Mouse (Mus musculus): Measurements from ENCODE around the gene Tsga10ip. TPM values are rescaled to one million over a fixed set of nuclear protein-coding genes. Genes with fewer than 3 reads are reported as not detected.
A peak's percentile ranks its signal among the peaks of the same experiment; 100 is the strongest.

Gene Tsga10ip
- polyA plus RNA-seq, 1 experiment from 2014 or later = not detected

DNA sequence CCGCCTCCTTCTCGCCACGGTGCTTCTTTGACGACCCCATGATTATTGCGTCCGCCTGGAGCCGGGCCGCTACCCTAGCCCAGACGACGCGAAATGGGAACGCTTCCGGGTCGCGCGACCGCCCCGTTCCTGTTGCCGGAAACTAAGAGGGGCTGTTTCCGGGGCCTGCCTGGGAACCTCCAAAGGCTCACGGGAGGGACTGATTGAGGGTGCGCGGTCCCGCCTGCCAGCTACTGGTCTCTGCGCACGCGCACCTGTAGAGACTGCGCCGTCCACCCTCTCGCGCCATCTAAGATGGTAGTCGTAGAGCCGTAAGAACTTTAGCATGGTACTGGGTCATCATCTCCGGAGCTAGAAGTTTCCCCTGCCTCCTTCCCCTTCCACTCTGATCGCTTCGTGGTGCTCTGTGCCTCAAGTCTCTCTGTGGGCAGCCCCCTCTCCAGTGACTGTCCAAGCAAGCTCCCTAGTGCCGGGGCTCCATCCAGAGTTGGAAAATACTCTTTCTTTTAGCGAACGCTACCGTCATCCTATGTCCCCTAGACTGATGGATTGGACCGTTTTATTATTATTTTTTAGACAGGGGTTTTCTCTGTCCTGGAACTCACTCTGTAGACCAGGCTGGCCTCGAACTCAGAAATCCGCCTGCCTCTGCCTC, 13.6 kb downstream of the Tsga10ip start, which contains the start of gene Sart1:
Sart1 (minus strand) TSS at position 116 of the 655 bp plus-strand sequence.
- WGBS = 2% methylated on average over 43 of the region's 43 CpGs
- Histone ChIP-seq H3K36me3 (ENCODE audit: control insufficient read depth, insufficient read depth, low read length) (peaks cover 9% of the 10 kb centered on the region), H3K4me3 (ENCODE audit: low read depth, low read length) (peak within 1 kb of the TSS; percentile 94), H3K4me2 (ENCODE audit: low read depth) (peak within 1 kb of the TSS; percentile 92), H3K4me1 (ENCODE audit: control insufficient read depth, insufficient read depth, low read length) (peaks cover 24% of the 10 kb centered on the region), H3K27ac (ENCODE audit: low read depth, low read length) (peak within 1 kb of the TSS; percentile 60; the same call in 1 of the 2 replicates), H3K9ac (ENCODE audit: low read length) (peak within 1 kb of the TSS; percentile 91), H3K9me3 (ENCODE audit: control insufficient read depth, low read length) (no peaks in the 10 kb centered on the region), H3K27me3 (ENCODE audit: control insufficient read depth, insufficient read depth, low read length) (no peaks in the 10 kb centered on the region)
- peak; percentile 90 for ATAC-seq (ENCODE audit: insufficient read depth, low FRiP score, low TSS enrichment)
- peak; percentile 95 for DNase-seq (ENCODE audit: low spot score)

DNA sequence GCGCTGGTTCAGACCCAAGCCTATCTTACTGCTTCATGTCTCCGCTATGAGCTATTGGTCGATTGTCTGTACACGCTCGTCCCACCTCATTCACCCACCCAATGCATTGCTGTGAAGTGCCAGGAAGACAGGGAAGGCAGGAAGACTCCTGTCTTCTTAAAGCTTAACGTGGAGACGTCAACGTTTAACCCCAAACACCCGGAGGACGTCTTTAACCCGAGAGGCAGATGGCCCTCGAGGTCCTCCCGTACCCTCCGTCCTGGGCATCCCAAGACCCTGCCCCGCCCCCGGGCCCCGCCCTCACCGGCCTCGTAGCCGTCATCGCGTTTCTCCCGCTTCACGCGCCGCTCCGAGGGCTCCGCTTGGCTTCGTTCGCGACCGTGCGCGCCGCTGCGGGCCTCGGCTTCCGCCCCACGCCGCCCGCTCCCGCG, 14.3 kb downstream of the Tsga10ip start:
- ATAC-seq (ENCODE audit: insufficient read depth, low FRiP score, low TSS enrichment) = peak; percentile 63; the same call in 1 of the 2 replicates
- H3K9ac ChIP-seq (ENCODE audit: low read length) = peak overlapping the region; percentile 91

DNA sequence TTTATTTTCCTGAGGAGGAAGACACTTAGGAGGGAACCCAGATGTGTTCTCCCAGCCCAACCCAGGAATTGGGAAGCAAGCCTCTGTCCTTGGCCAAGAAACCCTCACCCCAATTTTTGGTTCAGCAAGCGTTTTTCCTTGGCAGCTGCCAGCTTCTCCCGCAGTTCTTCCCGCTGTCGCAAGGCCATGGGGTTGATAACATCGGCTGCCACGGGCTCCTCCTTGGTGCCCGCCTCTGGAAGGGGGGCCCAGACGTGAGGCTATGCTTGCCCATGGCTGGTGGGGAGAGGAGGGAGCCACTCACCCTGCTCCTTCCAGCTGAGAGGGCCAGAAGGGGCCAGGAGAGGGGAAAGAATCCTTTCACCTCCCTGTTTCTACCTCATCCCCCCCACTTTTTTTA, 17.6 kb downstream of the Tsga10ip start:
- Histone ChIP-seq H3K27me3 (ENCODE audit: control insufficient read depth, insufficient read depth, low read length) (no peaks in the 10 kb centered on the region), H3K9ac (ENCODE audit: low read length) (no peak overlapping the region), H3K27ac (ENCODE audit: low read depth, low read length) (no peak overlapping the region), H3K9me3 (ENCODE audit: control insufficient read depth, low read length) (no peaks in the 10 kb centered on the region), H3K4me3 (ENCODE audit: low read depth, low read length) (no peak overlapping the region), H3K4me1 (ENCODE audit: control insufficient read depth, insufficient read depth, low read length) (peaks cover 16% of the 10 kb centered on the region), H3K4me2 (ENCODE audit: low read depth) (no peak overlapping the region), H3K36me3 (ENCODE audit: control insufficient read depth, insufficient read depth, low read length) (peaks cover 43% of the 10 kb centered on the region)
- WGBS = 95% methylated on average over 8 of the region's 8 CpGs
- ATAC-seq (ENCODE audit: insufficient read depth, low FRiP score, low TSS enrichment) (no peak), DNase-seq (ENCODE audit: low spot score) (no peak)

More for the DNA sequence above, 14.3 kb downstream of the Tsga10ip start:
- Histone ChIP-seq H3K27ac (ENCODE audit: low read depth, low read length) (peak overlapping the region; percentile 60; the same call in 1 of the 2 replicates), H3K36me3 (ENCODE audit: control insufficient read depth, insufficient read depth, low read length) (peaks cover 13% of the 10 kb centered on the region), H3K4me3 (ENCODE audit: low read depth, low read length) (peak overlapping the region; percentile 94), H3K27me3 (ENCODE audit: control insufficient read depth, insufficient read depth, low read length) (no peaks in the 10 kb centered on the region), H3K9me3 (ENCODE audit: control insufficient read depth, low read length) (no peaks in the 10 kb centered on the region), H3K4me1 (ENCODE audit: control insufficient read depth, insufficient read depth, low read length) (peaks cover 24% of the 10 kb centered on the region), H3K4me2 (ENCODE audit: low read depth) (peak overlapping the region; percentile 92)
- DNase-seq (ENCODE audit: low spot score) = no peak
- WGBS = under 1% methylated on average over 43 of the region's 43 CpGs

DNA sequence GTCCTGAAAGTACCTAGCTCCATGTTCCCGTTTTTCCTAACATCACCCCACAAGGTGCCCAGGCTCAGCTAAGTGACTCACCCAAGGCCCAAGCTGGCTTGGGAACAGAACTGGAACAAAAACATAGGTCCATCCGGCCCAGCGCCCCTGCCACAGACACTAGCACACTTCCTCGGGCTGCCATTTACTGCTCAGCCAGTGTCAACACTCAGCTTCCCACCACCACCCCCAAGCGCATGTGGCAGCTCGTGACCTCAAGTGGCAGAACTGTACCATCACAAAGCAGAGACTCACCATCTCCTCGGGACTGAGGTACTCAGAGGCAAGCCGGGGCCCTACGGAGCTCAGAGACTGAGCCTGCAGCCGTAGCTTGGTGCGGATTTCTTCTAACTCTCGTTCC, 19.0 kb downstream of the Tsga10ip start:
- Histone ChIP-seq H3K36me3 (ENCODE audit: control insufficient read depth, insufficient read depth, low read length) (peaks cover 53% of the 10 kb centered on the region), H3K9me3 (ENCODE audit: control insufficient read depth, low read length) (no peaks in the 10 kb centered on the region), H3K27me3 (ENCODE audit: control insufficient read depth, insufficient read depth, low read length) (no peaks in the 10 kb centered on the region), H3K27ac (ENCODE audit: low read depth, low read length) (no peak overlapping the region), H3K9ac (ENCODE audit: low read length) (no peak overlapping the region), H3K4me1 (ENCODE audit: control insufficient read depth, insufficient read depth, low read length) (peaks cover 9% of the 10 kb centered on the region), H3K4me2 (ENCODE audit: low read depth) (no peak overlapping the region), H3K4me3 (ENCODE audit: low read depth, low read length) (no peak overlapping the region)
- no peak for DNase-seq (ENCODE audit: low spot score)
- 95% methylated on average over 12 of the region's 12 CpGs for whole genome bisulfite sequencing
- ATAC-seq (ENCODE audit: insufficient read depth, low FRiP score, low TSS enrichment) = no peak

GRCm38 (mm10) chr19:5377446-5377845, 24.9 kb downstream of the Tsga10ip start:
- no peak overlapping the region for H3K4me3 ChIP-seq (ENCODE audit: low read depth, low read length)
- no peak overlapping the region for H3K4me2 ChIP-seq (ENCODE audit: low read depth)
- no peak for DNase-seq (ENCODE audit: low spot score)
- H3K27ac ChIP-seq (ENCODE audit: low read depth, low read length) = no peak overlapping the region
- no peaks in the 10 kb centered on the region for H3K9me3 ChIP-seq (ENCODE audit: control insufficient read depth, low read length)
- no peak for ATAC-seq (ENCODE audit: insufficient read depth, low FRiP score, low TSS enrichment)
- WGBS = 88% methylated on average over 1 of the region's 1 CpGs
- no peak overlapping the region for H3K9ac ChIP-seq (ENCODE audit: low read length)
- no peaks in the 10 kb centered on the region for H3K27me3 ChIP-seq (ENCODE audit: control insufficient read depth, insufficient read depth, low read length)
- peaks cover 40% of the 10 kb centered on the region for H3K36me3 ChIP-seq (ENCODE audit: control insufficient read depth, insufficient read depth, low read length)
- no peaks in the 10 kb centered on the region for H3K4me1 ChIP-seq (ENCODE audit: control insufficient read depth, insufficient read depth, low read length)

DNA sequence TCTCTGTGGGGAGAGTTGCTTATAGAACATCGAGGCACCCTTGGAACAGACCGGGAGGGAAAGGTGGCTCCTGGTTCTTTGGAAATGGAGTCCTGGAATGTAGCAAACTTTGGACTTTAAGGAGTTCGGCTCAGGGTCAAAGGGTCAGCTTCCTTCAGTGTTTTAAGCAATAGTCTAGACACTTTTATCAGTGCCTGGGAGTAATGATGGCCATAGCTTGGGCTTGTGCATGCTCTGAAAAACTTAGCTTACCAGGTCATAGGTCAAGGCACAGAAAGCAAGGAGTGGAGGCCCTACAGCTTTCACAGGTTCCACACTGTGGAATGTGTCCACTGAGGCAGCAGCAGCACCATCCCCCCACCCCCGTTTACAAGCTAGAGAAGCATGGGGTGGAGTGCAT, 27.6 kb downstream of the Tsga10ip start:
- Histone ChIP-seq H3K36me3 (ENCODE audit: control insufficient read depth, insufficient read depth, low read length) (peaks cover 26% of the 10 kb centered on the region), H3K4me2 (ENCODE audit: low read depth) (no peak overlapping the region), H3K27ac (ENCODE audit: low read depth, low read length) (no peak overlapping the region), H3K27me3 (ENCODE audit: control insufficient read depth, insufficient read depth, low read length) (no peaks in the 10 kb centered on the region), H3K4me1 (ENCODE audit: control insufficient read depth, insufficient read depth, low read length) (no peaks in the 10 kb centered on the region), H3K9ac (ENCODE audit: low read length) (no peak overlapping the region), H3K4me3 (ENCODE audit: low read depth, low read length) (no peak overlapping the region), H3K9me3 (ENCODE audit: control insufficient read depth, low read length) (no peaks in the 10 kb centered on the region)
- DNase-seq (ENCODE audit: low spot score) = no peak
- 79% methylated on average over 4 of the region's 4 CpGs for WGBS
- no peak for ATAC-seq (ENCODE audit: insufficient read depth, low FRiP score, low TSS enrichment)

GRCm38 (mm10) chr19:5374177-5374576, 28.1 kb downstream of the Tsga10ip start:
- 90% methylated on average over 4 of the region's 4 CpGs for WGBS

GRCm38 (mm10) chr19:5372724-5373123, 29.6 kb downstream of the Tsga10ip start:
- Histone ChIP-seq H3K4me2 (ENCODE audit: low read depth) (no peak overlapping the region), H3K4me1 (ENCODE audit: control insufficient read depth, insufficient read depth, low read length) (peaks cover 5% of the 10 kb centered on the region), H3K36me3 (ENCODE audit: control insufficient read depth, insufficient read depth, low read length) (peaks cover 18% of the 10 kb centered on the region), H3K9me3 (ENCODE audit: control insufficient read depth, low read length) (no peaks in the 10 kb centered on the region), H3K27ac (ENCODE audit: low read depth, low read length) (no peak overlapping the region), H3K9ac (ENCODE audit: low read length) (no peak overlapping the region), H3K27me3 (ENCODE audit: control insufficient read depth, insufficient read depth, low read length) (no peaks in the 10 kb centered on the region), H3K4me3 (ENCODE audit: low read depth, low read length) (no peak overlapping the region)
- no peak for ATAC-seq (ENCODE audit: insufficient read depth, low FRiP score, low TSS enrichment)
- DNase-seq (ENCODE audit: low spot score) = no peak
- 93% methylated on average over 7 of the region's 7 CpGs for WGBS

More at GRCm38 (mm10) chr19:5374177-5374576, 28.1 kb downstream of the Tsga10ip start:
- Histone ChIP-seq H3K4me2 (ENCODE audit: low read depth) (no peak overlapping the region), H3K9me3 (ENCODE audit: control insufficient read depth, low read length) (no peaks in the 10 kb centered on the region), H3K4me3 (ENCODE audit: low read depth, low read length) (no peak overlapping the region), H3K36me3 (ENCODE audit: control insufficient read depth, insufficient read depth, low read length) (peaks cover 21% of the 10 kb centered on the region), H3K27ac (ENCODE audit: low read depth, low read length) (no peak overlapping the region), H3K9ac (ENCODE audit: low read length) (no peak overlapping the region), H3K27me3 (ENCODE audit: control insufficient read depth, insufficient read depth, low read length) (no peaks in the 10 kb centered on the region), H3K4me1 (ENCODE audit: control insufficient read depth, insufficient read depth, low read length) (no peaks in the 10 kb centered on the region)
- no peak for ATAC-seq (ENCODE audit: insufficient read depth, low FRiP score, low TSS enrichment)
- no peak for DNase-seq (ENCODE audit: low spot score)

DNA sequence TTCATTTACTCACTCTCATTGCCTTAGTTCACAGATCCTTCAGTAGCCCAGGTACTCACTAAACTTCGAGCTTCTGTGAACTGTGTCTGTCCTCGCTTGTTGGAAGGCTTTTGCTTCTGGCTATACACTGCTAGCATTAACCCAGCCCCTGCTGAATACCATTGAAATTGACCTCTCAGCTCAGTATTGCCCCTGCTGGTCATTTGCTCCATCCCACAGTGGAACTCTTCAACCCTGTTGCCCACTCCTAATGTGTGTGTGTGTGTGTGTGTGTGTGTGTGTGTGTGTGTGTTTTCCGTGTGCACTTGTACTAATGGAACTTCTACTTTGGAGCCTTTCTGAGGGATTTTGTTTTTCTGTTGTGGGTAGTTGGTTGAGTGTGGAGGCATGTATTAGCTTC, 31.4 kb downstream of the Tsga10ip start:
- no peak for ATAC-seq (ENCODE audit: insufficient read depth, low FRiP score, low TSS enrichment)
- no peak for DNase-seq (ENCODE audit: low spot score)
- Histone ChIP-seq H3K36me3 (ENCODE audit: control insufficient read depth, insufficient read depth, low read length) (peaks cover 18% of the 10 kb centered on the region), H3K27me3 (ENCODE audit: control insufficient read depth, insufficient read depth, low read length) (no peaks in the 10 kb centered on the region), H3K9ac (ENCODE audit: low read length) (no peak overlapping the region), H3K4me3 (ENCODE audit: low read depth, low read length) (no peak overlapping the region), H3K4me2 (ENCODE audit: low read depth) (no peak overlapping the region), H3K4me1 (ENCODE audit: control insufficient read depth, insufficient read depth, low read length) (peaks cover 6% of the 10 kb centered on the region), H3K27ac (ENCODE audit: low read depth, low read length) (no peak overlapping the region), H3K9me3 (ENCODE audit: control insufficient read depth, low read length) (no peaks in the 10 kb centered on the region)
- 94% methylated on average over 3 of the region's 3 CpGs for WGBS

All from neural tube, embryonic 11.5 days (tissue).